Mouse (Mus musculus): ENCODE results near the gene Pias4. TPM values are rescaled to one million over a fixed set of nuclear protein-coding genes. Genes with fewer than 3 reads are reported as not detected.
"Not testable (repeated sequence)": the region's sequence is repeated elsewhere in the genome, so short reads cannot be mapped to it uniquely, and the experiment has no call there.

The Pias4 gene
- total RNA-seq, 1 experiment from 2014 or later = 13.0 TPM

GRCm38 (mm10) chr10:81175936-81176465, 8.3 kb upstream of the Pias4 start:
- ATAC-seq (replicated peaks; ENCODE audit: insufficient number of reproducible peaks, low FRiP score, low TSS enrichment, poor library complexity, severe bottlenecking) = no peak

GRCm38 (mm10) chr10:81175345-81175701, 7.6 kb upstream of the Pias4 start:
- ATAC-seq (replicated peaks; ENCODE audit: insufficient number of reproducible peaks, low FRiP score, low TSS enrichment, poor library complexity, severe bottlenecking) = not testable (repeated sequence)

DNA sequence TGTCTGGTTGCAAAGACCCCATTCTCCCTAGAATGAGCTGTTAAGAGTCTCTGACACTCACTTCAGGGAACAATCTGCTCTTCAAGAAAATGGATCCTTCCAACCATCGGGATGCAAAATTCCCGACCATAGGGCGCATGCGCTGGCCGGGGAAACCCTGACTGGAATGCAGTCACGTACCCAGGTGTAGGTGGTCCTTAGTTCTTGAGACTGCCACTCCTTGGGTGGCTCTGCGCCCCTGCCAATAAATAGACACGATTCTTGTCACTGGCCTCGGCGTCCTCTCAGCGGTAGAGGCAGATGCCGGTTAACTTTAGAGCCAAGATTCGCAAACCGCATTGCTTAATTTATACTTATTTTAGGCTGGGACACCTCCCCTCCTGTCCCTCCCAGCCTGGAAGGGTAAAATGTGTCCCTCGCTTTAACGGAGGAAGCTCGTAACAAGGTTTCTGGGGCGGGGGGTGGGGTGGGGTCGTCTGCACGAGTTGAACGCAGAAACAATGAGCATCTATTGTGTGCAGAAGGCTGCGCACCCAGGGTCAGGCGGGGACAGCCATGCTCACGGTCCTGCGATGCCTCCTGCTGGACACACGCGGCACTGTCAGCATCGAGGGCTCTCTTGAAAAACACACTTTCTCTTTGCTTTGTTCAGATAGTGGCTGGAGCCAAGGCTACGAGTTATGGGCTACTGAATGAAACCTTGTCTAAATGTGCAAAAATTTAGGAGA, 7.1 kb upstream of the Pias4 start:
- peak; percentile 57 for ATAC-seq (replicated peaks; ENCODE audit: insufficient number of reproducible peaks, low FRiP score, low TSS enrichment, poor library complexity, severe bottlenecking)

DNA sequence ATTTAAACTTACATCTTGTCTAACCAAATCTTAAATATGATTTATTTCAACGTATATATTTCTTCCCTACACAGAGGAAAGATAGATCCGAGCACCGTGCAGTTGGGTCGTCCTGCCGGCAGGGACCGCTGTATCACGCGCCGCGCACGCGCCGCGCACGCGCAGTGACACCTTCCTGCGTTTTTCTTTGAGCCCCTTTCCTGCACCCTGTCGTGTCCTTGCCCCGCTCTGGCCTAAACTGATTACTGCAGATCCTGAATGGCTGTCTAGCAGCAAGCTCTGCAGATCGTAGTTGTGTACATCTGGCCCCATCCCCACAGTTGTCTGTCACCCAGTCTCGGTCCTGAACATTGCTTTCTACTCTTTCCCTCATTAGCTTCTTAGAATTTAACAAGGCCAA, 5.4 kb upstream of the Pias4 start:
- 0 out of 2 replicates have a peak, but pooled peaks have one; percentile 20 for ATAC-seq (replicated peaks; ENCODE audit: insufficient number of reproducible peaks, low FRiP score, low TSS enrichment, poor library complexity, severe bottlenecking)

DNA sequence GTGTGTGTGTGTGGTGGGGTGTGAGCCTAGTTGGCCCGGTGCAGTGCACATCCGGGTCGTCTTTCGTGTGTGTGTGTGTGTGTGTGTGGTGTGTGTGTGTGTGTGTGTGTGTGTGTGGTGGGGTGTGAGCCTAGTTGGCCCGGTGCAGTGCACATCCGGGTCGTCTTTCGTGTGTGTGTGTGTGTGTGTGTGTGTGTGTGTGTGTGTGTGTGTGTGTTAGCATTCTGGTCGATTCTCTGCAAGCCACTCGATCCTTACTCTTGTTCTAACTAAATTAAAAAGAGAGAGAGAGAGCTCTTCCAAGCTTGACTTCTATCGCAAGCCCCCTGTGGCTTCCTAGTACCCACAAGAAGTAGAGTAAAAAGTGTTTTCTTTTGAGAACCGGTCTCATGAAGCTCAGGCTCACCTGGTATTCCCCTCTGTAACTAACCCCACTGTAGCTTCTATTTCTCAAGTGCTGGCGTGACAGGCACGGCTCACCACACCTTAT, 1.7 kb upstream of the Pias4 start:
- ATAC-seq (replicated peaks; ENCODE audit: insufficient number of reproducible peaks, low FRiP score, low TSS enrichment, poor library complexity, severe bottlenecking) = not testable (repeated sequence)

DNA sequence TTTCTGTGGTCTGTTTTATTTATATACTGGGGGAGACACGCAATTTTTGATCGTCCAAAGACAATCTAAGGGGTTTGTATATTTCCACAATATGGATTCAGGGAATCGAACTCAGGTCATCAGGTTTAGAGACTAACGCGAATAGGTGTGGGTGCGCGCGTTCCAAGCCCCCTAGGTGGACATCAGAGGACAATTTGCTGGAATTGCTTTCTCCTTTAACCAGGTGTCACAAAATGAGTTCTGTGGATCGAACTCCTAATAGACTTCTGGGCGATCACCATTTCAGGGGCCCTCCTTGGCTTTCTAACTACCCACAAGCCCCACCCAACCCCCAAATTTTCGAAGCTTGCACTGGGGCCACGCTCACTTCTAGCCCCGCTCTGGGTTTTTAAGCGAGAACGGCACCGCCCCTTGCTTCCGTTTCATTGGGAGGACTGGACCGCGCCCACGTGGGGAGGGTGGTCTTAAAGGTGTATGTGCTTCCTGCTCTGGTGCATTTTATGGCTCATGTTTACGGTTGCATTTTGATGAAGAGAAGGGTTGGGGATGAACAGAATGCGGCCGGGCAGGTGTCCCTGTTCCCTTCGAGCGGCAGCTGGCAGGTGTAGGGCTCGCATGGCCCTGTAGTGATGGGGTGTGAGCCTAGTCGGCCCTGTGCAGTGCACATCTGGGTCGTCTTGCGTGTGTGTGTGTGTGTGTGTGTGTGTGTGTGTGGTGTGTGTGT, 960 bp upstream of the Pias4 start:
- ATAC-seq (replicated peaks; ENCODE audit: insufficient number of reproducible peaks, low FRiP score, low TSS enrichment, poor library complexity, severe bottlenecking) = peak; percentile 36

DNA sequence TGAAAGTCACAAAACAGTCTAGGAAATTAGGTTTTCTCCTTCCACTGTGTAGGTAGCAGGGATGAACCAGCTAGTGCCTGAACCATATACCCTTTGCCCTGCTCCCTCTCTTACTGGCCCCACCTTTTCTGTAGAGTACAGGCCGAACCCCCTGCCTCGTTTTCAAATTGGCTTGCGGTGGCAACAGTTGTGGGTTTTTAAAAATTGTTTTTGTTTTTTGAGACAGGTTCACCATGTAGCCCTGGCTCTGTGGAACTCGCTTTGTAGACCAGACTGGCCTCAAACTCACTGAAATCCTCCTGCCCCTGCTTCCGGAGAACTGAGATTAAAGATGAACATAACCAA, 336 bp upstream of the Pias4 start:
- ATAC-seq (replicated peaks; ENCODE audit: insufficient number of reproducible peaks, low FRiP score, low TSS enrichment, poor library complexity, severe bottlenecking) = peak; percentile 4; the same call in 1 of the 2 replicates

- ATAC-seq (replicated peaks; ENCODE audit: insufficient number of reproducible peaks, low FRiP score, low TSS enrichment, poor library complexity, severe bottlenecking) = no peak
Measured at GRCm38 (mm10) chr10:81165118-81165517, 2.6 kb downstream of the Pias4 start.

- no peak for ATAC-seq (replicated peaks; ENCODE audit: insufficient number of reproducible peaks, low FRiP score, low TSS enrichment, poor library complexity, severe bottlenecking)
Measured at GRCm38 (mm10) chr10:81162318-81162652, 5.4 kb downstream of the Pias4 start.

GRCm38 (mm10) chr10:81161602-81162317, 6.0 kb downstream of the Pias4 start:
- ATAC-seq (replicated peaks; ENCODE audit: insufficient number of reproducible peaks, low FRiP score, low TSS enrichment, poor library complexity, severe bottlenecking) = peak; percentile 16; the same call in 1 of the 2 replicates

- ATAC-seq (replicated peaks; ENCODE audit: insufficient number of reproducible peaks, low FRiP score, low TSS enrichment, poor library complexity, severe bottlenecking) = no peak
Measured at GRCm38 (mm10) chr10:81154736-81155135, 13.0 kb downstream of the Pias4 start.

GRCm38 (mm10) chr10:81154313-81154712, 13.4 kb downstream of the Pias4 start:
- no peak for ATAC-seq (replicated peaks; ENCODE audit: insufficient number of reproducible peaks, low FRiP score, low TSS enrichment, poor library complexity, severe bottlenecking)

DNA sequence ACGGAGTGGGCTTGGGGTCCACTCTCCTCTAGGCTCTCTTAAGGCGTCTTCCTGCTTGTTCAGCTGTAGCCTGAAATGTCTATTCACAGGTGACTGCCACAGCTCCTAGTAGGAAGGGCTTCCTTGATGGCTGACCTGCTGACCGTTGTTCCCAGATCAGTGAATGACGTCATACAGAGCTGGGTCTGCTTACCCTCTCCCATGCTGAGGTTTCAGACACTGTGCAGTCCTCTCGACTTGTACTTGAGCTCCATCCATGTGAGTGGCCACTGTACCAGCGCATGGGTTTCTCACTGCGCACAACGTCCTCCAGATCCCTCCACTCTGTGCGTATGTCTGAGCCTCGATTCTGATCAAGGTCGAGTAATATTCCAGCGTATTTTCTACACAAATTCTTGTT, 15.1 kb downstream of the Pias4 start:
- ATAC-seq (replicated peaks; ENCODE audit: insufficient number of reproducible peaks, low FRiP score, low TSS enrichment, poor library complexity, severe bottlenecking) = no peak

DNA sequence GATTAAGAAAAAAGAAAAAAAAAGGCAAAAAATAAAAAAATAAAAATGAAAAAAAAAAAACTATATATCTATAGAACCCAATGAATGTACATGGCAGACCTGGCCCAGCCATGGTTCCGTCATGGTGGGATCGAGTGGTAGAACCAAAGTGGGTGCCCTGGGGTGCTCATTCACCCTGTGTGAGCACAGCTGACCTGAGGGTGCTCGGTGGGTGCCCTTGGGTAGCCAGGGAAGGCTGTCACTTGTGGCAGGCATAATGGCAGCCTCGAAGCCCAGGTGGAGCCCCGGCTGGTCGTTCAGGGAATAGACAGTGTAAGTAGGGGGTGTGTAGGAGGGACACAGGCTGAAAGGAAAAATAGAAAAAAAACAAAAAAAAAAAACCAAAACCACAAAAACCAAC, 16.5 kb downstream of the Pias4 start:
- no peak for ATAC-seq (replicated peaks; ENCODE audit: insufficient number of reproducible peaks, low FRiP score, low TSS enrichment, poor library complexity, severe bottlenecking)

GRCm38 (mm10) chr10:81146296-81146695, 21.4 kb downstream of the Pias4 start:
- no peak for ATAC-seq (replicated peaks; ENCODE audit: insufficient number of reproducible peaks, low FRiP score, low TSS enrichment, poor library complexity, severe bottlenecking)

DNA sequence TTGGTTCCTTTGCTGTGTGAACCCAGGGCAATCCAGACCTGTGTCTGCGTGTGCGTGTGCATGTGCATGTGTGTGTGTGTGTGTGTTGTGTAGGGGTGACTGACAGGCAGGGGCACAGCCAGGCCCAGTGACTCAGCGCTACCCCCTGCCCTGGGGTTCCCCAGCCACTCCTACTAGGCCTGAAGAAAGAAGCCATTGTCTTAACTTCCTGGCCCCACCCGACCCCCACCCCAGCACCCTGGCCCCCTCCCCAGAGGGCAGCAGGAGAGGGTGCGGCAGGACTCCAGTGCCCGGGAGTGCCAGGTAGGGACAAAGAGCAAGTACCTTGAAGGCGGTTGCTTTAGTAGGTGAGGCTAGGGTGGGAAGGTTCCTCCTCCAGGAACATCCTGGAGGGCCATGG, 21.9 kb downstream of the Pias4 start:
- no peak for ATAC-seq (replicated peaks; ENCODE audit: insufficient number of reproducible peaks, low FRiP score, low TSS enrichment, poor library complexity, severe bottlenecking)

GRCm38 (mm10) chr10:81145307-81145706, 22.4 kb downstream of the Pias4 start:
- ATAC-seq (replicated peaks; ENCODE audit: insufficient number of reproducible peaks, low FRiP score, low TSS enrichment, poor library complexity, severe bottlenecking) = no peak

DNA sequence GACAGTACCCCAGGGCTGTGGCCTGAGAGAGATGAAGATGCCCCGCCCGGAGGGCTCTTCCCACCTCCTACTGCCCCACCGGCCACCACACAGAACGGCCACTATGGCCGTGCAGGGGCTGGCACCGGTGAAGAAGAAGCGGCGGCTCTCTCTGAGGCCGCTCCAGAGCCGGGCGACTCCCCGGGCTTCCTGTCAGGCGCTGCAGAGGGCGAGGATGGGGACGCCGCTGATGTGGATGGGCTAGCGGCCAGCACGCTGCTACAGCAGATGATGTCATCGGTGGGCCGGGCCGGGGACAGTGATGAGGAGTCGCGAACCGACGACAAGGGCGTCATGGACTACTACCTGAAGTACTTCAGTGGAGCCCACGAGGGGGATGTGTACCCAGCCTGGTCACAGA, 23.1 kb downstream of the Pias4 start:
- ATAC-seq (replicated peaks; ENCODE audit: insufficient number of reproducible peaks, low FRiP score, low TSS enrichment, poor library complexity, severe bottlenecking) = no peak

GRCm38 (mm10) chr10:81143845-81144437, 23.8 kb downstream of the Pias4 start:
- no peak for ATAC-seq (replicated peaks; ENCODE audit: insufficient number of reproducible peaks, low FRiP score, low TSS enrichment, poor library complexity, severe bottlenecking)
